Mouse (Mus musculus) liver, adult 2 months (tissue): ENCODE measurements around the gene Gm20388.

Source experiments
- CTCF ChIP-seq: fragments of 200-500 bp; IDR thresholded peaks from 2 replicates; pipeline ENCODE4 v1.5.1; 2011; ENCODE audit warnings: low read depth, low read length, control low read depth
- POLR2A ChIP-seq: fragments of 200-500 bp; IDR thresholded peaks from 2 replicates; pipeline ENCODE4 v1.6.1; 2011; ENCODE audit warnings: low read length, control low read depth; ENCODE audit not compliant: insufficient read depth; ENCODE audit errors: extremely low read depth

- TF ChIP-seq POLR2A (no peak), CTCF (no peak)
Observed at GRCm38 (mm10) chr8:122019162-122019561, 2108.5 kb downstream of the Gm20388 start.
